Mouse (Mus musculus): Measurements from ENCODE around the gene Lrrc8c.

Lrrc8c gene

GRCm38 (mm10) chr5:105501136-105501535 lies 18.1 kb upstream of the Lrrc8c start:
- no peak for DNase-seq (ENCODE audit: low read depth, low spot score)

DNA sequence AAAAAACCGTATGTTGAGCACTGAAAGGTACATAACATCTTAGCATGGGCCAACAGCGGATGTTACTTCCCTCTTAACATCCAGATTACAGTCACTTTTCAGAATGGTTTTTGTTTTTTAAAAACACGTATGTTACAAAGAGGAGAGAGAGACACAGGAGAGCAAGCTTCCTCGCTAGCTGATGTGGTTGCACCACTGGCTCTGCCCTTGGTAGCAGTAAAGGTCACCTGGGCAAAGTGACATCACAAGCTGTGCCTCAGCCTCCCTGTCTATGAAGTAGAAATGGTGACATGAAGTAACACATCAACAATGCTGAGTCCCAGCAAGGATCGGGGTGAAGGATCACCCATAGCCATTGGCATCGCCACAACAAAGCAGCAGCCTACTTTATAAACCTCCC lies 10.4 kb upstream of the Lrrc8c start:
- no peak for DNase-seq (ENCODE audit: low read depth, low spot score)

DNA sequence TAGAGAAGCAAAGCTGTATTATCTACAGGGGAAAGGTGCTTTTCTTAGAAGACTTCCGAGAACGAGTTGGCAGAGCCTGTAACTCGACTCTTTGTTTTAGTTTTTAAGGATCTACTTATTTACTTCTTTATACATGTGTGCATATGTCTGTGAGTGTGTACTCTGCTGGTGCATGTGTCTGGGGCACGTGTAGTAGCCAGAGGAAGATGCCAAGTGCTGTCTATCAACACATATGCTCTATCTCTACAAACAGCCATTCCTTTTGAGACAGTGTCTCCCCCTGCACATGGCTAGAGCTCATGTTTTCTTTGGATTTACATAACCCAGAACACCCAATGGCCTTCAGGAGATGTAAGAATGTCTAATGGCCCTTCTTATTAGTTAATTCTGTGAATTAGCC lies 6.9 kb upstream of the Lrrc8c start:
- no peak for DNase-seq (ENCODE audit: low read depth, low spot score)

GRCm38 (mm10) chr5:105515532-105515931 lies 3.7 kb upstream of the Lrrc8c start:
- no peak for DNase-seq (ENCODE audit: low read depth, low spot score)

DNA sequence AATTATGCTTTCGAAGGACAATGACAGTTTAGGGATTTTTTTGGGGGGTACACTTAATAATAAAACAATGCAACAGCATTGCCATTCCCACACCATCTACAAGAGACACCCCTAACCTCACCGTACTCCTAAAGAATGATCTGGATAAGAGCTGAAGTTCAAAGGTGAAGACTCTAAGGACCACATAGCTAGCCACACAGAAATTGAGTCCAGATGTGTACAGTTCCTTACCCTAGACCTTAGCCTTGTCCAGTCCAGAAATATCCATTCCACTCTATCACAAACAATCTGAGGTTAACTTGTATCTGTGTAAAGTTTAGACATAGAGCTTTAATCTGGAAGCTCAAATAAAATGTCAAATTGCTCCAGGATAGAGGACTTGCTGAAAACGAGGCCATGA lies 2.9 kb upstream of the Lrrc8c start:
- DNase-seq (ENCODE audit: low read depth, low spot score): no peak

- no peak for DNase-seq (ENCODE audit: low read depth, low spot score)
These were observed 1.1 kb upstream of the Lrrc8c start for GRCm38 (mm10) chr5:105517992-105518625.

DNA sequence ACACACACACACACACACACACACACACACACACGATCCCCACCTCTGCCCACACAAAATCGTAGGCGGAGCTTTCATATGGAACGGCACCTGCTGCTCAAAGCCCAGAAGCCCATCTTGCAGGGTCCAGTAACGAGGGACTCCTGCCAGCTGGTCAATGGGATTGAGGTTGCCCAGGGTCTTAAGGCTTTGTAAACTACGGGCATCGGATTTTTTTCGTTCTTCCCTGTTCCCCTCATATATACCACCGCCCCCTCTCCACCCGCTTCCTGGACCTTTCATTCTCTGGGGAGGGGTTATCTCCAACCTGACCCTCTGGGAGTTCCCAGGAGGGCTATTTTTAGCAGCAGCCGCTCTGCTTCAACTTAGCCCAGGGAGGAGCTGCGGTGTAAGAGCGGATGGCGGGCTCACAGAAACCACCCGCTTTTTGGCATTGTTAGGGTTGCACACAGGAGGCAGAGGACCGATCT lies 527 bp upstream of the Lrrc8c start:
- no peak for DNase-seq (ENCODE audit: low read depth, low spot score)

DNA sequence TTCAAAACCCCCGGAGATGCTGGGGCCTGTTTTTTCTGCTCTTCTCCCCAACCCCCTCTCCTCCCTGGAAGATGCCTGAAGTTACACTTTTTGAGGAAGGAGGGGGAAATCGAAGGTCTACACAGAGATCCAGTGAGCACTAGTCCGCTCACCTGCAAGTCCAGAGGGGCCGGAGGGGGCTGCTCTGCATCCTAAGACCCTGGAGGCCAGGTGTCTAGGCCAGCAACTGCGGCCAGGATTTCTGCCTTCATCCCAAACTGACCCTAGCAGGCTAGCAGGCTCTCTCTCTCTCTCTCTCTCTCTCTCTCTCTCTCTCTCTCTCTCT lies 750 bp downstream of the Lrrc8c start:
- no peak for DNase-seq (ENCODE audit: low read depth, low spot score)

DNA sequence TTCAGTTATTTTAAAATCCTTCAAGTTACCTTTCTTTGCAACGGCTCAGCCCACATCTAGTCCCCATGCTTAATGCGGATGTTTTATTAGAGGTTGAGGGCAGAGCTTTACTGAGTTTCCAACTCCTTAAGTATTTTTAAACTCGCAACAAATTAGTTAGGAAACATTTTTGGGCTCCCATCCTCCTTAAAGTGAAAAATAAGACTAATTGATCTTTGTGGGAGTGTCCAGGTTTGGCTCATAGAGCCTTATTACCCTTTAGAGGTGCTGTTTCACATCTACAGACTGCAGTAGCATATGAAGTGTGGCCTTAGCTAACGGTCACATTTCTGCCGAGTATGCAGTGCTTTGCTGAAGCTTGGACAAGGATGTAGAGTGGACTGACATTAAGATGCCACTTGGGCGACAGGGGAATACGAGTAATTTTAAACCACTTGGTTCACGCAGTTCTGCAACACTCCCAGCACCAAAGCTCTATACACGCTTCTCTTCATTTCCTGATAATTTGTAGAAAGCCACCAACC lies 1.3 kb downstream of the Lrrc8c start:
- DNase-seq (ENCODE audit: low read depth, low spot score): no peak

DNA sequence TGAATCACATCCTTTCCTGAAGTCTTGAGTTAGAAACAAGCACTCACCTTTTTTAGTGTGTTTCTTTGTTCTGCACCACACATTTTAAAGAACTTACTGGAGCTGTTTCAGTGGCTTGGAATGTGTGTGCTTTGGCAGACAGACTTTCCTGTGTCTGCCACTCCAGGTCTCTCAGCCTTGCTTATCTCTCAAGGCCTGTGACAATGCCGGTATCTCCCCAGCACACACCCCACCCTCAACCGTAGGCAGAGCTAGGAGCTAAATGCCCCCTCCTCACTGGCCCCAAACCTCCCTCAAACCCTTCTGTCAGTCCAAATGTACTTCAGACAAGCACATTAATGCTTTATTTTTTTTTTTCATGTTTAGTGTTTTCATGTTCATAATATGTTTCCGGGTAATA lies 4.3 kb downstream of the Lrrc8c start:
- DNase-seq (ENCODE audit: low read depth, low spot score): no peak

DNA sequence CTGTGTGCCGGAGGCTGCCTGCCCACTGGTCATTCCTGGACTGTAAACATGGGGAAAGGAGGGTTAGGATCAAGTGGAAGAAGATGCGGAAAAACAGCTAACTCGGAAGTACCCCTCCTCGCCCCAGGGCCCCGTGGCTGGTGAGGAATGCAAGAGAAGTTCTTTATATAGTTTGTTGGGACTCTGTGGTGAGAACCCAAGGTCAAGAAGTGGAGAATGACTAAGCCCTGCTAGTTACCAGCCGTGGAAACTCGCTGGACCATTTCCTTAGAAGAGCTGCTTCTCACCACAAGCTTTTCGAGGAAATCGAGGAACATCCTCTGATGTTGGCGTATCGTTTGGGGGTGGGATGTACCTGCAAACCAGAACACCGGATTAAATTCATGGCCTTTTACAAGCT lies 5.8 kb downstream of the Lrrc8c start:
- no peak for DNase-seq (ENCODE audit: low read depth, low spot score)

GRCm38 (mm10) chr5:105526107-105526645 lies 7.0 kb downstream of the Lrrc8c start:
- no peak for DNase-seq (ENCODE audit: low read depth, low spot score)

DNA sequence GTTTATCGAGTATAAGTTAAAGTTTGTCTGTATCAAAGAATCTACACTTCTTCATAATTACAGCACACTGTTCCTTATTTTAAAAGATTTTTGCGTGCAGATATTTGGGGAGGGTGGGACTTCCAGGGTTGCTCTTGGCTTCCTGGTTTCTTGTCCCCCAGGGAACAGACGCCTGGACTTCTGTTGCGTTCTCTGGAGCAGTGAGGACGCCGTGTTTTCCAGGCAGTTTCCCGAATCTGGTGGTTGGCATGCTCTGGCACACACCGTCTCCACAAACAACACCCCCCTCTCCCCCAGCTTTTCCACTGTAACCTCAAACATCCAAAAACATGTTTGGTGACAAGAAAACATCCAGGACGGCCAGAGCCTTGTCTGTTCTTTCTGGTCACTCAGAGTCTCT lies 7.6 kb downstream of the Lrrc8c start:
- DNase-seq (ENCODE audit: low read depth, low spot score): no peak

- no peak for DNase-seq (ENCODE audit: low read depth, low spot score)
These were observed 8.5 kb downstream of the Lrrc8c start for GRCm38 (mm10) chr5:105527477-105528331.

- DNase-seq (ENCODE audit: low read depth, low spot score): no peak
These were observed 11.4 kb downstream of the Lrrc8c start for GRCm38 (mm10) chr5:105530576-105530975.

DNA sequence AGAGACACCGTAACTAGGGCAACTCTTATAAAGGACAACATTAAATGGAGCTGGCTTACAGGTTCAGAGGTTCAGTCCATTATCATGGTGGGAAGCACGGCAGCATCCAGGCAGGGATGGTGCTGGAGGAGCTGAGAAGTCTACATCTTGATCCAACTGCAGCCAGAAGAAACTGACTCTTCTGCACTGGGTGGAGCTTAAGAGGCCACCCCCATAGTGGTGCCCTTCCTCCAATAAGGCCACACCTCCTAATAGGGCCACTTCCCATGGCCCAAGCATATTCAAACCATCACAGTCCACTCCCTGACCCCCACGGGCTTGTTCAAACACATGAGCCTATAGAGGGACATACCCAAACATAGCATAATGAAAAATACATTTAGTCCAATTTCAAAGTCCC lies 16.0 kb downstream of the Lrrc8c start:
- DNase-seq (ENCODE audit: low read depth, low spot score): no peak

- DNase-seq (ENCODE audit: low read depth, low spot score): no peak
These were observed 17.0 kb downstream of the Lrrc8c start for GRCm38 (mm10) chr5:105536172-105536571.

GRCm38 (mm10) chr5:105537101-105537723 lies 18.0 kb downstream of the Lrrc8c start:
- no peak for DNase-seq (ENCODE audit: low read depth, low spot score)

DNA sequence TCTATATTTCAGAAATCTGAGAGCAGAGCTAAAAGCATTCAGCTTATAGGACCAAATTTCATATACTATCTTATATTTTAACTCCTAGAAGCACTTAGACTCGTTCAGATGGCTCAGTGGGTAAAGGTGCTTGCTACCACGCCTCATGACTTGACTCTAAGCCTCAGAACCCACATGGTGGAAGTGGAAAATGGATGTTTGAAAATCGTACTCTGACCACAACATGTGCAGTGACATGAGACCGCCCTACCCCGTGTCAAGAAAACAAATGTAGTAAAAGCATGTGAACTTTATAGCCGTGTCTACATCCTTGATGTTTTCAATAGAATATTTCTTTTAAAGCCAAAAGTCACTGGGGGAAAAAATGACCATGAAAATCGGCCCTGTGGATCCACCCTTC lies 21.9 kb downstream of the Lrrc8c start:
- no peak for DNase-seq (ENCODE audit: low read depth, low spot score)

DNA sequence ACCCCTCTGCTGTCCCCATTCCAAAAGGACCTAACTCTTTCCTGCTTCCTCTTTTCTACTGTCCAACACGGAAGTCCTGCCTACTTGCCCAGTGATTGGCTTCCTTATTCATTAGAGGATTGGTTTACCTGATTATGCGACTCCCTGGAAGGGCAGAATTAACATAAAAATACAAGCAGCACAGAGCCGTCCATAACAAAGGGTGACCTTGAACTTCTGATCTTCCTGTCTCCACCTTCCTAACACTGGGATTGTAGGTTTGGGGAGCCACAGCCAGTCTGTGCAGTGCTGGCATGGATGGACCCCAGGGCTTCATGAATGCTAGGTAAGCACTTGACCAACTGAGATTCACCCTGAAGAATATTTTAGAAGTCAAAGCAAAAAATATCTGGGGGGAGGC lies 25.9 kb downstream of the Lrrc8c start:
- no peak for DNase-seq (ENCODE audit: low read depth, low spot score)

DNA sequence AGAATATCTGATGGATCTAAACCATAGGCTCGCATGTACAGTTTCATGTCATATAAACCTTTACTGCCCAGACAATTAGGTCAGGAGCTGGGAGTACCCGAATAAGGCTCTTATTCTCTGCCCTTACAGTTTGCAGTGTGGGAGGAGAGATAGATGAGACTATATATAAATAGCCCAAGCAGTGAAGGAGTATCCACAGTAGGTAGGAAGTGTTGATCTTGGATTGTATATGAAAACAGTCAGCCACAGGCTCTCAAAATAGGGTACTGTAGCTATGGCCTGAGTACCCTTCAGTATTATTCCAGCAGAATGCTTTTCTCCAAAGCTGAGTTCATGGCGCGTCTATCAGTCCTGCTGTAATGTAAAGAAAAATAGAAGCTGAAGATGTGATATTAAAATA lies 27.9 kb downstream of the Lrrc8c start:
- no peak for DNase-seq (ENCODE audit: low read depth, low spot score)

- DNase-seq (ENCODE audit: low read depth, low spot score): no peak
These were observed 32.6 kb downstream of the Lrrc8c start for GRCm38 (mm10) chr5:105551808-105552207.

Measured in mesoderm, embryonic 11.5 days (tissue).